Mouse (Mus musculus) intestine, embryonic 15.5 days (tissue): ENCODE results near the gene Gm47995. TPM values are rescaled to one million over a fixed set of nuclear protein-coding genes. Genes with fewer than 3 reads are reported as not detected.

Experiments used
- ATAC-seq: fragments of 200-750 bp; cut with Nextera tagmentation; 2 replicates; pipeline ENCODE4 v1.8.0; 2017; ENCODE audit warnings: moderate TSS enrichment, moderate library complexity
- H3K27ac ChIP-seq: fragments of 300-500 bp; sonication (generic); 2 replicates; pipeline ENCODE4 v1.5.1; 2015; ENCODE audit warnings: mild to moderate bottlenecking, inconsistent platforms
- H3K27me3 ChIP-seq: fragments of 300-500 bp; sonication (generic); replicated peaks from 2 replicates; pipeline ENCODE4 v1.6.1; 2015; ENCODE audit warnings: inconsistent platforms
- H3K36me3 ChIP-seq: fragments of 300-500 bp; sonication (generic); 2 replicates; pipeline ENCODE4 v1.6.1; 2015; ENCODE audit warnings: inconsistent platforms
- H3K4me1 ChIP-seq: fragments of 300-500 bp; sonication (generic); replicated peaks from 2 replicates; pipeline ENCODE4 v1.6.1; 2015; ENCODE audit warnings: inconsistent platforms
- H3K4me2 ChIP-seq: fragments of 300-500 bp; sonication (generic); replicated peaks from 2 replicates; pipeline ENCODE4 v1.6.1; 2015; ENCODE audit warnings: mild to moderate bottlenecking, inconsistent platforms
- H3K4me3 ChIP-seq: fragments of 300-500 bp; sonication (generic); replicated peaks from 2 replicates; pipeline ENCODE4 v1.5.1; 2015; ENCODE audit warnings: inconsistent platforms
- H3K9ac ChIP-seq: fragments of 300-500 bp; sonication (generic); 2 replicates; pipeline ENCODE4 v1.6.1; 2015; ENCODE audit warnings: inconsistent platforms
- H3K9me3 ChIP-seq: fragments of 300-500 bp; sonication (generic); 2 replicates; pipeline ENCODE4 v1.6.1; 2016; ENCODE audit warnings: inconsistent platforms
- WGBS: fragments of 180-500 bp; shearing (Covaris S2); methylation state at CpG from one replicate; pipeline ENCODE4 v1.1.7; 2015; 5-methylcytosine and 5-hydroxymethylcytosine counted together
- polyA plus RNA-seq: library from polyadenylated mRNA; unstranded; fragments of >200 nt; fragmentation: Nextera tagmentation; extraction: Ambion mirVana; gene quantifications from 2 replicates; pipeline ENCODE4 v1.2.1, GENCODE M21; 2015

Gene Gm47995
- polyA plus RNA-seq, 1 experiment from 2014 or later = not detected

DNA sequence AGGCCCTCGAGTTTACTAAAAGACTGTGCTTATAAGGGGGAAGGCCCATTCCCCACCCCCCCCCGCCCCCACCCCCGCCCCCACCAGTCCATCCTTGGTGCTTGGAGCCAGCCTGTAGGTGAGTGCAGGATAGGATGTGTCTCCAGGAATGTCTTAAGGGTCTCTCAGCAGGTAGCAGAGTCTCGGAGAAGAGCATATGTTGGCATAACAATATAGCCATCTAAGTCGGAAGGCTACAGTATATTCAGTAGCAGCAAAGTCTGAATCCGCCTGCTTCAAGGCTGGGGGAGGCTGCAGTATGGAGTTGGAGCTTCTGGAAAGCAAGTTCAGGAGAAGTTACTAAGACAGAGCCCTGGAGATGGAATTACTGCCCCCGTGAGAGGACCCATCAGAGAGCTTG, 21.9 kb downstream of the Gm47995 start:
- WGBS = 75% methylated on average over 7 of the region's 7 CpGs
- Histone ChIP-seq H3K9ac (no peak overlapping the region), H3K4me3 (no peak overlapping the region), H3K9me3 (no peaks in the 10 kb centered on the region), H3K36me3 (no peaks in the 10 kb centered on the region), H3K27me3 (no peaks in the 10 kb centered on the region), H3K4me1 (0 out of 2 replicates have a peak, but pooled peaks cover 4% of the 10 kb centered on the region), H3K4me2 (no peak overlapping the region), H3K27ac (no peak overlapping the region)
- no peak for ATAC-seq

DNA sequence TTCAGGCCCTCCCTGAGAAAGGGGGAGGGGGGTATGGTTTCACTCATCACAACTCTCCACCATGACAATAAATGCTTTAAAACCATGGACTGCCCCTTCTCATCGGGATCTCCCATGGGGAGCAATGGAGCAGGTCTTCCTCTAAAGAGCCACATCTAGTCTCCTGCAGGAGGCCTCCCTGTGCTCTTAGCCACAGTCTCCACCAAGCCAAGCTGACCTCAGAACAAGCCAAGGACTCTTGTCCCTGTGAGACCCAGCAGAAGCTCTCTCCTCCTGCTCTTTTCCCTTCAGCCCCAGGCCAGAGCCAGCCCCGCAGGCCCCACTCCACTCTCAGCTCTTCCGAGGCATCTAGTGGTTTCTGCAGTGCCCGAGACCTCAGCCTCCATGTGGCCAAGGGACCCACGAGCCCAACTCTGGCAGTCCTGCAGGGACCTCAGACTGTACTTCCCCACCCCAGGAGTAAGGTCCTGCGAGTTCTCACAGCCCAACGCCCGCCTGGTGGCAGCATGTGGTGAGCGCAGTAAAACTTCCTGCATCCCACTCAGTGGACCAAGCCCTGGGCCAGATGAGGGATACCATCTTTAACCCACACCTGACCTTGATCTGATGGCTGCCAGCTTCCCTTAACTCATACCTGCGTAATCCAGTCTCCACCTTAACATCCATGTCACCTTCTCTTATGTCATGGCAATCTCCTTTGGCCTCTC, 24.5 kb downstream of the Gm47995 start:
- no peak overlapping the region for H3K4me2 ChIP-seq
- ATAC-seq = no peak
- no peak overlapping the region for H3K27ac ChIP-seq
- H3K27me3 ChIP-seq = no peaks in the 10 kb centered on the region
- H3K9ac ChIP-seq = no peak overlapping the region
- WGBS = 86% methylated on average over 10 of the region's 10 CpGs
- no peaks in the 10 kb centered on the region for H3K4me1 ChIP-seq
- H3K9me3 ChIP-seq = no peaks in the 10 kb centered on the region
- no peaks in the 10 kb centered on the region for H3K36me3 ChIP-seq
- no peak overlapping the region for H3K4me3 ChIP-seq

DNA sequence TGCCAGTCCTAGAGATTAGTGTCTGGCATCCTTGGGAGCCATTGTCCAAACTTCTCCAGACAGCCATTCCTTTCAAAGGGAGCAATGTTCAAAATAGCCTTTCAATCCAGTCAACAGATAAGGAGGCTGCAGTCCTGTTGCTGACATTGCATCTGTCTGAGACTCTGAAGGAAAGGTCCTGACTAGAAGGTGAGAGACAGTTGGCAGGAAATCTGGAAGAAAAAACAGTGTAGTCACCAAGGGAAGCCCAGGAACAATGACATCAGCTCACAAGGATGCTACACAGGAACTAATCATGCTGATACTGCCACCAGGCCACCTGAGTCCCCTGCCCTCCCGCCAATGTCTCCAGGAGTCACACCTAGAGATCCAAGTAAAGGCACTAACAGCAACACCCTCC, 25.1 kb downstream of the Gm47995 start:
- Histone ChIP-seq H3K4me1 (no peaks in the 10 kb centered on the region), H3K4me3 (no peak overlapping the region), H3K27me3 (no peaks in the 10 kb centered on the region), H3K9ac (no peak overlapping the region), H3K27ac (no peak overlapping the region), H3K36me3 (no peaks in the 10 kb centered on the region), H3K9me3 (no peaks in the 10 kb centered on the region), H3K4me2 (no peak overlapping the region)
- ATAC-seq = no peak
- WGBS = 73% methylated on average over 1 of the region's 1 CpGs

DNA sequence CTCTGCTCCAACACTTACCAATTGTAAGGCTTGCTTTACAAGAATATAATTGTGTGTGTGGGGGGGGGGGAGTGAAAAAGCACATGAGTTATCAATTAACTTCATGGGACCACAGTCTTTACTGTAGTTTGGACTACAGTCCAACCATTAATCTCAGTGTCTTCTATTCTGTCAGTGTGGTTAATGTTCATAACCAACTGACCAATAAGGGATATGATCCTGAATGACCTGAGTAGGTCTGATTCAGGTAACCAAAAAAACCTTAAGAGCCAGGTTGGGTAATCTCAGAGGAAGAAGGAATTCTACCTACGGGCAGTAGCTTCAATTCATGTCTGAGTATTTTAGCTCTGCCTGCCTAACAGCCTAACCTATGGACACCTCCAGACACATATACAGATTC, 26.3 kb downstream of the Gm47995 start:
- no peak for ATAC-seq
- WGBS = 94% methylated on average over 1 of the region's 1 CpGs
- Histone ChIP-seq H3K27me3 (no peaks in the 10 kb centered on the region), H3K4me3 (no peak overlapping the region), H3K27ac (no peak overlapping the region), H3K4me2 (no peak overlapping the region), H3K4me1 (no peaks in the 10 kb centered on the region), H3K36me3 (no peaks in the 10 kb centered on the region), H3K9me3 (no peaks in the 10 kb centered on the region), H3K9ac (no peak overlapping the region)

DNA sequence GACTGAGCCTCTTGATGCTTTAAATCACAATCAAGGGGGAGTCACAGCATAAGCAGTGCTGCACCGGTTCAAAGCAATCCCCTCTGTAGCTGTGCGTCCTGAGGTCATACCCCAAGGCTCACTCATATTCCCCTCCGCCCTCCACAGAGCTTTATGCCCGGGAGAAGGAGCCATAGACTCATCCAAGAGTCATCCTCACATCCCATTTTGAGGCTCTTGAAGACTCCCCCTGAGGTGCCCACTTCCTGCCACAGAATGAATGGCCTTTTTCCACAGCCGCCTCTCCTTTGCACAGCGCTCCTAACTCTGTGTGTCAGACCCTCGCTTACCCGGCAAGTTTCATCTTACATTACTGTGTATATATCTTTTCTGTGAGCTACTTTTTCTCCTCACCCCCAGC, 29.3 kb downstream of the Gm47995 start:
- Histone ChIP-seq H3K9ac (no peak overlapping the region), H3K27me3 (no peaks in the 10 kb centered on the region), H3K4me3 (no peak overlapping the region), H3K4me2 (no peak overlapping the region), H3K4me1 (no peaks in the 10 kb centered on the region), H3K9me3 (no peaks in the 10 kb centered on the region), H3K36me3 (no peaks in the 10 kb centered on the region), H3K27ac (no peak overlapping the region)
- ATAC-seq = no peak
- WGBS = 74% methylated on average over 8 of the region's 8 CpGs

DNA sequence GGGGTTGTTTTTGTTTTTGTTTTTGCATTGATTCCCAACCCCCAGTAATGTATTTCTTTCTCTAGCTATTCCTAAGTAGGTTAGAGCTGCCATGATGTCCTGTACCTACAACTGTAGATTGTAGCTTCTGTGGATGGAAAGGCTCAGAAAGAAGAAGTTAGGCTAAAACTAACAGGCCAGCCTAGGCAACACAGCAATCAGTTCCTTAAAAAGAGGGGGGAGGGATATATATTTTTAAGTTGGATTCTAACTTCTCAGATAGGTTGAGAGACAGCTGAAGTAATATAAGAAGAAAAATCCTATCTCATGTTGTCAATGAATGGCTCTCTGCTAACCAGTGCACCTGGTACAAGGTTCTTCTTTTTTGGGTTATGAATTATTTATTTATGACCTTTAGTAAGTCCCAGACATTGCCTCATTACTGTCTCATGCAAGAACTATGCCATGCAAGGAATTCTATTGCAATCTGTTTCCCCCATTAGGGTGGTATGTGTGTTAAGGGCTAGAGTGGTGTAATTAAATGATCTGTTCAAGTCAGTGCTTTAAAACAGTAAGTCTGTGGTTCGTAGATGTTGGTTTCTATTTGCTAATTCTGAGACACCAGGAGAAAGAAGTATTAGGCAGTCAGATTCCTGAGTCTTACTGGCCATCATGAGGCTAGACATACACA, 30.2 kb downstream of the Gm47995 start:
- Histone ChIP-seq H3K9me3 (no peaks in the 10 kb centered on the region), H3K9ac (no peak overlapping the region), H3K27me3 (no peaks in the 10 kb centered on the region), H3K4me2 (no peak overlapping the region), H3K27ac (no peak overlapping the region), H3K4me1 (no peaks in the 10 kb centered on the region), H3K4me3 (no peak overlapping the region), H3K36me3 (no peaks in the 10 kb centered on the region)
- ATAC-seq = no peak
- 73% methylated on average over 1 of the region's 1 CpGs for WGBS

DNA sequence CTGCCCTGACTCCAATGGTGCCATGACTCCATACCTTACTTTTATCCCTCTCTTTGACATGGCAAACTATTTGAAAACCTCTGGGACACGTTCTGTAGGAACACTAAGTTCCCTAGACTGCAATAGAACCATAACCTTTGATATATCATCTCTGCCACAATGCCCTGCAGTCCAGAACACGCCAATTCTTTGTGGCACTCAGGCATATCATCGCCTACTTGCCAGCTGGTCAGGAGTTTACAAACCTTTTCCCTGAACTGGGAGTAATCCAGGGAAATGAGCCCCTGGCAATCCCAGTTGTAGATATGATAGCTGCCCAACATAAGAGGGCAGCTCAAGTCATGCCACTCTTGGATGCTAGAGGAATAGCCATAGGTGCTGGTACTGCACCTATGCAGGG, 34.1 kb downstream of the Gm47995 start:
- no peak overlapping the region for H3K27ac ChIP-seq
- ATAC-seq = no peak
- H3K9ac ChIP-seq = no peak overlapping the region
- H3K27me3 ChIP-seq = no peaks in the 10 kb centered on the region
- H3K4me3 ChIP-seq = no peak overlapping the region
- H3K4me2 ChIP-seq = no peak overlapping the region
- H3K9me3 ChIP-seq = no peaks in the 10 kb centered on the region
- H3K36me3 ChIP-seq = no peaks in the 10 kb centered on the region
- H3K4me1 ChIP-seq = no peaks in the 10 kb centered on the region
- 86% methylated on average over 3 of the region's 3 CpGs for WGBS

DNA sequence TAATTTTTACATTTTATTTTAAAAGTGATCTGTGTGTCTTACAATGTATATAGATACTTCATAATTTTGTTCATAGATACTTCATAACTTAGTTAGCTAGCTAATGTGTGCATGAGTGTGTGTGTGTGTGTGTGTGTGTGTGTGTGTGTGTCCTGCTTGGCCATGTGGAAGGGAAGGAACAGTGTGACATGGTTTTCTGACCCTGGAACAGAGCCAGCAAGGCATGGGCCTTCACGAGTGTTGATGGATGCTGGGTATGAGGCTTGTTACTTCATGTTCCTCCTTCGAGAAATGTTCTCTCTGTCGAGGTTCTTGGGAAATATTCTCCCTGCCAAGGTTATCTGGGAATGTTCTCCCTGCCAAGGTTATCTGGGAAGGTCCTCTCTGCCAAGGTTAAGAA, 35.5 kb downstream of the Gm47995 start:
- H3K27me3 ChIP-seq = no peaks in the 10 kb centered on the region
- H3K9ac ChIP-seq = no peak overlapping the region
- H3K36me3 ChIP-seq = no peaks in the 10 kb centered on the region
- H3K4me3 ChIP-seq = no peak overlapping the region
- no peak overlapping the region for H3K27ac ChIP-seq
- no peaks in the 10 kb centered on the region for H3K4me1 ChIP-seq
- ATAC-seq = no peak
- H3K4me2 ChIP-seq = no peak overlapping the region
- H3K9me3 ChIP-seq = no peaks in the 10 kb centered on the region
- WGBS = 78% methylated on average over 3 of the region's 3 CpGs

DNA sequence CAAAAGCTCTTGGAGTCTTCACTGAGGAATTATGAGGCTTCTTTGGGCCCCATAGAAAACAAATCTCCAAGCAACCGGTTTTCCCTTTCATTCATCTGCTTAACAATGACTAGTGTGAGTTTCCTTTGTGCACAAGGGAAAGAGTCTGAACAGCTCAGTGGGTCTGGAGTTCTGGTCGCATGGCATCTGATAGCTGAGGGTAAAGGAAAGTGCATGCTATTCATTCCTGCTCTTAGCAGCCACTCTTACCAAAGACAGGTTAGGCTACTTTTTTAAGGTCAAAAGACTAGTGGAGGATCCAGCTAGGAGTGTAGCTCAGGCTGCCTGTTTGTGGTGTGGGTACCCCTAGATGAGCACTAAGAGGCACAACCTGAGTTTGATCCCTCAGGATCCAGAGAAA, 37.3 kb downstream of the Gm47995 start:
- 58% methylated on average over 2 of the region's 2 CpGs for WGBS
- no peaks in the 10 kb centered on the region for H3K9me3 ChIP-seq
- H3K36me3 ChIP-seq = no peaks in the 10 kb centered on the region
- H3K27me3 ChIP-seq = no peaks in the 10 kb centered on the region
- H3K4me3 ChIP-seq = no peak overlapping the region
- H3K9ac ChIP-seq = no peak overlapping the region
- no peak overlapping the region for H3K27ac ChIP-seq
- no peak for ATAC-seq
- H3K4me1 ChIP-seq = no peaks in the 10 kb centered on the region
- no peak overlapping the region for H3K4me2 ChIP-seq

DNA sequence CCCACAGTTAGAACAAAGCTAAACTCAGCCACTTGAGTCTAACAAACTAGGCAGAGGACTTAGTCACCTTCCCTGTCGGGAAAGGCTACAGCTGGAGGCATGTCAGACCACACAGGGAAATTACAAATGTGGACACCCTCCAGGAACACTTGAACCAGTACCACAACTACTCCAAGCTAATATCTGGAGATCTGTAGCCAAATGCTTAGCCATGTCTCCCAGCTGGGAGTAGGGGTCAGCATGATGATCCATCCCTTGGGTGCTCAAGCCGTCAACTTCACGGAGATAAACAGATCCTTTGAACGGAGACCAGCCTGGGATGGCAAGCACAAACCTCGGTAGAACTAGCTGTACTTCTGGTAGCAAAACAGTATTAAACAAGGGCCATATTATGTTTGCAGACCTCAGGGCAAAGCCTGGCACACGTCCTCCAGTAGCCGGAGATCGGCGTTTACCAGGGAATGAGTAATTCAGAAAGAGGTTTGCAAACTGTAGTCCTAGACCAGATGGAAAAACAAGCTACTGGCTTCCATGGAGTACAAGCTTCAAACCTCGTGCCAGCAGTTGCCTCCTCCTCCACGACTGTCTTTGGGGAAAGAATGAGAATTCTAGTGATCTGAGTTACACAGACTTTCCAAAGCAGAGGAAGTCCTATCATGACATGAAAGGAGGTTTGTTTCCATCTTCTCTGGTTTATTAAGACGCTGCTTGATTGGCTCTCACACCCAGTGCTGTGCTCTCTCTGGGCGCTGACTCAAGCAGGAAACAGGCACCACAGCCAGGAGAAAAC, 38.1 kb downstream of the Gm47995 start:
- ATAC-seq = no peak
- no peaks in the 10 kb centered on the region for H3K9me3 ChIP-seq
- no peak overlapping the region for H3K4me2 ChIP-seq
- no peaks in the 10 kb centered on the region for H3K36me3 ChIP-seq
- H3K4me3 ChIP-seq = no peak overlapping the region
- H3K27me3 ChIP-seq = no peaks in the 10 kb centered on the region
- no peaks in the 10 kb centered on the region for H3K4me1 ChIP-seq
- 66% methylated on average over 13 of the region's 13 CpGs for WGBS
- no peak overlapping the region for H3K27ac ChIP-seq
- no peak overlapping the region for H3K9ac ChIP-seq

DNA sequence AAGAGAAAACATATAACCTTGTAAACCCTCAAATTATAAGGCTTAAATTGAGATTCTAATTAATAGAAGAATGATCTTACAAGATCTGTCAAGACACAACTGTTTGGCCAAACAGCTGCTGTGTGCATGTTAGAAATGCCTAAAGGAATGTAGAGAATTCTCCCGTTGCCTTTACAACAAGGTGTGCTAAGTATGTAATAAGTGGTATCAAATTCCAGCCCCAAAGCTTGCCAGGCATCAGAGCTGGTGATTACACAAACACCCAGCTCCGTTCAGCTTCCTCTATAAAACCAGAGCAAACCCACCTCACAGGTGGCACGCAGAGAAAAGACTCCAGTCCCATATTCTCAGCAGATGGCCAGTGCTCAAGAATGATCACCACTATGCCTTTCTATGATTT, 39.5 kb downstream of the Gm47995 start:
- Histone ChIP-seq H3K27me3 (no peaks in the 10 kb centered on the region), H3K9ac (no peak overlapping the region), H3K4me1 (no peaks in the 10 kb centered on the region), H3K4me2 (no peak overlapping the region), H3K27ac (no peak overlapping the region), H3K9me3 (no peaks in the 10 kb centered on the region), H3K36me3 (no peaks in the 10 kb centered on the region), H3K4me3 (no peak overlapping the region)
- ATAC-seq = no peak
- 67% methylated on average over 3 of the region's 3 CpGs for WGBS

DNA sequence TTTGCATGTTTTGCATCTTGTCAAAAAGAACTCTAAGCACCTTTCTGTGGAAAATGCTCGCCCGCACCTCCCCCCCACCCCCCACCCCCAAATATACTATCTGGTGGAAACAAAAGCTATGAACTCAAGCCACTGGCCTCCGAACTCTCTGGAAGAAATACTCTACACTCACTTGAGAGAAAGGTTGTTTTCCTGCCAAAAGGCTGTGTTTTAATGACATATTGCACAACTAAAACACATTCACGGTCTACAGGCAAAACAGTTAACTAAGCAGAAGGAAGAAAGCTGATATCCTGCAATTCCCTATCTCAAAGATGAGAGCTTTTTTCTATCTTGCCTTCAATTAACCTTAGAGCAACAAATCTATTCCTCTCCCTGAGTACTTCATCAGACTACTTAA, 45.1 kb downstream of the Gm47995 start:
- Histone ChIP-seq H3K4me1 (no peaks in the 10 kb centered on the region), H3K9me3 (no peaks in the 10 kb centered on the region), H3K4me2 (no peak overlapping the region), H3K36me3 (no peaks in the 10 kb centered on the region), H3K4me3 (no peak overlapping the region), H3K27ac (no peak overlapping the region), H3K9ac (no peak overlapping the region), H3K27me3 (no peaks in the 10 kb centered on the region)
- 85% methylated on average over 4 of the region's 4 CpGs for WGBS
- ATAC-seq = no peak
